Mouse (Mus musculus) heart, postnatal 36 days (tissue): ENCODE results near the gene Fxr1. TPM values are rescaled to one million over a fixed set of nuclear protein-coding genes. Genes with fewer than 3 reads are reported as not detected.

Experiments
- total RNA-seq, 2 experiments: library from RNA; stranded (reverse); gene quantifications; 2 replicates each; pipeline ENCODE4 v1.2.3; 2021

Gene Fxr1
- total RNA-seq, 2 experiments from 2014 or later, result 184 to 189 TPM

Other genes starting within 250 kb of the Fxr1 start
- 10 to 100 TPM; 17.4 to 19.1 TPM for gene Ttc14, start 220.1 kb upstream of the Fxr1 start, total RNA-seq
- under 1 TPM; 0.11 to 0.19 TPM for gene Ccdc39, start 175.6 kb upstream of the Fxr1 start, total RNA-seq
- 100 to 1,000 TPM; 136 to 140 TPM for gene Dnajc19, start 61.4 kb downstream of the Fxr1 start, total RNA-seq